Mouse (Mus musculus) stomach, embryonic 14.5 days (tissue): ENCODE data around the gene Gm11992. TPM values are rescaled to one million over a fixed set of nuclear protein-coding genes. Genes with fewer than 3 reads are reported as not detected.
A peak's percentile ranks its signal among the peaks of the same experiment; 100 is the strongest.

ENCODE experiments used
- ATAC-seq: fragments of 200-750 bp; cut with Nextera tagmentation; 2 replicates; pipeline ENCODE4 v1.8.0; 2017; ENCODE audit warnings: low read depth, moderate TSS enrichment; ENCODE audit not compliant: insufficient number of reproducible peaks, insufficient read depth, low FRiP score
- H3K27ac ChIP-seq: fragments of 300-500 bp; sonication (generic); 2 replicates; pipeline ENCODE4 v1.5.1; 2014; ENCODE audit warnings: mild to moderate bottlenecking, low read length, moderate library complexity, mixed read lengths
- H3K27me3 ChIP-seq: fragments of 300-500 bp; sonication (generic); 2 replicates; pipeline ENCODE4 v1.6.1; 2014; ENCODE audit warnings: low read length, control low read depth, mixed read lengths; ENCODE audit not compliant: control insufficient read depth, insufficient read depth
- H3K36me3 ChIP-seq: fragments of 300-500 bp; sonication (generic); 2 replicates; pipeline ENCODE4 v1.6.1; 2014; ENCODE audit warnings: mild to moderate bottlenecking, control low read depth, low read length, moderate library complexity, mixed read lengths; ENCODE audit not compliant: control insufficient read depth, insufficient read depth
- H3K4me1 ChIP-seq: fragments of 300-500 bp; sonication (generic); 2 replicates; pipeline ENCODE4 v1.6.1; 2014; ENCODE audit warnings: low read length, control low read depth, mixed read lengths; ENCODE audit not compliant: control insufficient read depth, insufficient read depth
- H3K4me2 ChIP-seq: fragments of 300-500 bp; sonication (generic); replicated peaks from 2 replicates; pipeline ENCODE4 v1.6.1; 2014; ENCODE audit warnings: low read depth, low read length, control low read depth
- H3K4me3 ChIP-seq: fragments of 300-500 bp; sonication (generic); 2 replicates; pipeline ENCODE4 v1.5.1; 2014; ENCODE audit warnings: low read depth, low read length, control low read depth
- H3K9ac ChIP-seq: fragments of 300-500 bp; sonication (generic); replicated peaks from 2 replicates; pipeline ENCODE4 v1.6.1; 2014; ENCODE audit warnings: low read depth, mild to moderate bottlenecking, control low read depth, low read length, moderate library complexity, mixed read lengths
- H3K9me3 ChIP-seq: fragments of 300-500 bp; sonication (generic); 2 replicates; pipeline ENCODE4 v1.6.1; 2016; ENCODE audit warnings: low read depth, low read length, control low read depth; ENCODE audit not compliant: control insufficient read depth
- WGBS: fragments of 180-500 bp; shearing (Covaris S2); extraction: QIAGEN DNeasy Blood & Tissue Kit; methylation state at CpG from one replicate; pipeline ENCODE4 v1.1.7; 2014; 5-methylcytosine and 5-hydroxymethylcytosine counted together
- polyA plus RNA-seq: library from polyadenylated mRNA; unstranded; fragments of >200 nt; fragmentation: Nextera tagmentation; extraction: Ambion mirVana; gene quantifications from 2 replicates; pipeline ENCODE4 v1.2.1, GENCODE M21; 2014

Gene Gm11992
- polyA plus RNA-seq, 1 experiment from 2014 or later, result 0.88 TPM

GRCm38 (mm10) chr11:9057711-9058110, 9.3 kb downstream of the Gm11992 start:
- H3K4me2 ChIP-seq, result no peak overlapping the region
- H3K4me3 ChIP-seq, result no peak overlapping the region
- no peak for ATAC-seq
- no peaks in the 10 kb centered on the region for H3K4me1 ChIP-seq
- no peak overlapping the region for H3K9ac ChIP-seq
- no peaks in the 10 kb centered on the region for H3K9me3 ChIP-seq
- no peak overlapping the region for H3K27ac ChIP-seq
- WGBS, result 89% methylated on average over 4 of the region's 4 CpGs
- no peaks in the 10 kb centered on the region for H3K36me3 ChIP-seq
- no peaks in the 10 kb centered on the region for H3K27me3 ChIP-seq

- Histone ChIP-seq H3K9ac (no peak overlapping the region), H3K4me1 (no peaks in the 10 kb centered on the region), H3K27ac (no peak overlapping the region), H3K36me3 (no peaks in the 10 kb centered on the region), H3K27me3 (no peaks in the 10 kb centered on the region), H3K4me2 (no peak overlapping the region), H3K4me3 (no peak overlapping the region), H3K9me3 (no peaks in the 10 kb centered on the region)
- 56% methylated on average over 1 of the region's 1 CpGs for WGBS
- no peak for ATAC-seq
Measured at GRCm38 (mm10) chr11:9060029-9060428, 11.6 kb downstream of the Gm11992 start.

- Histone ChIP-seq H3K4me3 (no peak overlapping the region), H3K36me3 (no peaks in the 10 kb centered on the region), H3K9ac (no peak overlapping the region), H3K27me3 (no peaks in the 10 kb centered on the region), H3K4me1 (no peaks in the 10 kb centered on the region), H3K4me2 (no peak overlapping the region), H3K9me3 (no peaks in the 10 kb centered on the region), H3K27ac (no peak overlapping the region)
- ATAC-seq, result no peak
- WGBS, result 41% methylated on average over 5 of the region's 5 CpGs
Measured at GRCm38 (mm10) chr11:9060484-9060883, 12.1 kb downstream of the Gm11992 start.

GRCm38 (mm10) chr11:9076444-9076843, 28.1 kb downstream of the Gm11992 start:
- Histone ChIP-seq H3K27me3 (no peaks in the 10 kb centered on the region), H3K9me3 (no peaks in the 10 kb centered on the region), H3K4me1 (no peaks in the 10 kb centered on the region), H3K4me2 (no peak overlapping the region), H3K4me3 (no peak overlapping the region), H3K27ac (no peak overlapping the region), H3K36me3 (no peaks in the 10 kb centered on the region), H3K9ac (no peak overlapping the region)
- ATAC-seq, result no peak
- 84% methylated on average over 3 of the region's 3 CpGs for WGBS

GRCm38 (mm10) chr11:9113189-9113588, 64.8 kb downstream of the Gm11992 start:
- Histone ChIP-seq H3K4me2 (no peak overlapping the region), H3K9me3 (no peaks in the 10 kb centered on the region), H3K9ac (no peak overlapping the region), H3K4me1 (peaks cover 11% of the 10 kb centered on the region), H3K4me3 (no peak overlapping the region), H3K27ac (no peak overlapping the region), H3K27me3 (peaks cover 13% of the 10 kb centered on the region), H3K36me3 (no peaks in the 10 kb centered on the region)
- WGBS, result 63% methylated on average over 2 of the region's 2 CpGs
- ATAC-seq, result no peak

- Histone ChIP-seq H3K9me3 (no peaks in the 10 kb centered on the region), H3K9ac (no peak overlapping the region), H3K36me3 (no peaks in the 10 kb centered on the region), H3K27ac (no peak overlapping the region), H3K4me3 (peak overlapping the region; percentile 9; the same call in 1 of the 2 replicates), H3K4me1 (peaks cover 17% of the 10 kb centered on the region), H3K4me2 (peak overlapping the region; percentile 22; the same call in 1 of the 2 replicates), H3K27me3 (peaks cover 18% of the 10 kb centered on the region)
- 9% methylated on average over 9 of the region's 9 CpGs for WGBS
- no peak for ATAC-seq
Measured at GRCm38 (mm10) chr11:9115367-9116120, 67.2 kb downstream of the Gm11992 start.

GRCm38 (mm10) chr11:9116121-9116520, 67.7 kb downstream of the Gm11992 start:
- WGBS, result 2% methylated on average over 10 of the region's 10 CpGs
- Histone ChIP-seq H3K4me2 (peak overlapping the region; percentile 22), H3K27ac (no peak overlapping the region), H3K9me3 (no peaks in the 10 kb centered on the region), H3K9ac (no peak overlapping the region), H3K4me1 (peaks cover 17% of the 10 kb centered on the region), H3K27me3 (peaks cover 18% of the 10 kb centered on the region), H3K4me3 (peak overlapping the region; percentile 9), H3K36me3 (no peaks in the 10 kb centered on the region)
- peak; percentile 44; the same call in 1 of the 2 replicates for ATAC-seq

- Histone ChIP-seq H3K27me3 (peaks cover 18% of the 10 kb centered on the region), H3K4me3 (no peak overlapping the region), H3K4me2 (no peak overlapping the region), H3K36me3 (no peaks in the 10 kb centered on the region), H3K9ac (no peak overlapping the region), H3K4me1 (peaks cover 17% of the 10 kb centered on the region), H3K27ac (no peak overlapping the region), H3K9me3 (no peaks in the 10 kb centered on the region)
- ATAC-seq, result no peak
- WGBS, result 13% methylated on average over 3 of the region's 3 CpGs
Measured at GRCm38 (mm10) chr11:9116916-9117315, 68.5 kb downstream of the Gm11992 start.
